Mouse (Mus musculus): Measurements from ENCODE around the gene Tbc1d22b. TPM values are rescaled to one million over a fixed set of nuclear protein-coding genes. Genes with fewer than 3 reads are reported as not detected.

Gene Tbc1d22b
- 5.7 TPM for polyA plus RNA-seq (2014; fragmentation: Illumina TruSeq; extraction: RNeasy Lipid Tissue Mini Kit (QIAGEN cat#74804); ENCODE audit: low read depth, low replicate concordance)

DNA sequence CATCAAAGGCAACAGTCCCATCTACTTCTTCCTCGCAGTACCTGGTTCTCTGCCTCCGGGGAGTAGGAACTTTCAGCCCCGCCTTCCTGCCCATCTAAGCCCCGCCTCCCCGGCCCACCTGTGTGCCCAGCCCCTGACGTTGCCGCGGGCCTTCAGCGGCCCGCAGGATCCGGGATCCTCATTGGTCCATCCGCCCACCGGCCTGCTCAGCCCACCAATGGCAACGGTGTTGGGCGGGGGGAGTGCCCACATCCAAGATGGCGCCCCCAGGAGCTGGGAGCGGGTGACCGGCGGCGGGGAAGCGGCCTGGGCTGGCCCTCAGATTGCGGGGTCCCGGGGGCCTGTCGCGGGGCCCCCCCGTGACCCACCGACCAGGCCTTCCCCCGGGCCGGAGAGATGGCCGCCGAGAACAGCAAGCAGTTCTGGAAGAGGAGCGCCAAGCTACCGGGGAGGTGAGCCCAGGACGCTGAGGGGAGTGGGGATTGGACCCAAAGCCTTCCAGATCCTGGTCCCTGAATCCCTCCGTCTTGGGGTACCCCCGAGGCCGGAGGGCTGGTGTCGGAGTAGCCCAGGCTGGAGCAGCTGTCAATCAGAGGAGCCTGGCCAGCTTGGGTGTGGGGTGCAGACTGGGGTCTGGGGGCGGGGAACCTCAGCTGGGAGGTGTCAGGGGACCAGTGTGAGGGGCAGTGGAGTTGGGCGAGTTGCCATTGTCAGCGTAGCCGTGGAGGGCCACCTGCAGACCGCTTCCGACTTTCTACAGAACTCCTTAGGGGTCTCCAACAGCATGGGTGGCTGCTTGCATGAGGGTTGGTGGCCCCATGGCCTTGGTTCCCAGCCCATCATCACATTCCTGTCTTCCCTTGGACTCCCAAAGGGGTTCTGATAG, at the start of gene Tbc1d22b, which contains the start of gene Gm17657:
Tbc1d22b (plus strand) TSS at position 243 of the 886 bp plus-strand sequence.
Gm17657 (minus strand) TSS at position 96 of the 886 bp plus-strand sequence.

DNA sequence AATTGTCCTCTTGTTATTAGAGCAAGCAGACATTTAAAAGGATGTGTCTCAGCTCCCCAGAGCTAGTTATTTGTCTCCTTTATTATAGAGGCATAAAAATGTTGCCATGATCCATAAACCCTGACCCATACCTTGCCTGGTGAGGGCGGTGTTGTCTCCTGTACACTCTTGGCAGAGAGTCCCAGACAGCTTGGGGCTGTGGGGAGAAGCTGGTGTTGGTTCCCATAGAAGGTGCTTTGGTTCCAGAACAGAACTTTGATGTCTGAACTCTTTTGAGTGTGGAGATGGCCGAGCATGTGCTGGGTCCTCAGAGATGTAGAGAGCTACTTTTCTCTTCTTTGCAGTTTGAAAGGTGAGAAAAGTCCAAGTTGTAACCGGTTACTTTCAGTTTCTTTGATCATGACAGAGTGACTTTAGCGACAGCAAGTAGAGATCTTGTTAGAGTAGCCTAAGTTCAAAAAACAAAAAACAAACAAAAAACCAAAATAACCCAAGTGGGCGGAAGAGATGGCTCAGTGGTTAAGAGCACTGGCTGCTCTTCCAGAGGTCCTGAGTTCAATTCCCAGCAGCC, 2.7 kb downstream of the Tbc1d22b start, which contains the start of gene Tmem217:
Tmem217 (minus strand) TSS at position 224 of the 571 bp plus-strand sequence.

DNA sequence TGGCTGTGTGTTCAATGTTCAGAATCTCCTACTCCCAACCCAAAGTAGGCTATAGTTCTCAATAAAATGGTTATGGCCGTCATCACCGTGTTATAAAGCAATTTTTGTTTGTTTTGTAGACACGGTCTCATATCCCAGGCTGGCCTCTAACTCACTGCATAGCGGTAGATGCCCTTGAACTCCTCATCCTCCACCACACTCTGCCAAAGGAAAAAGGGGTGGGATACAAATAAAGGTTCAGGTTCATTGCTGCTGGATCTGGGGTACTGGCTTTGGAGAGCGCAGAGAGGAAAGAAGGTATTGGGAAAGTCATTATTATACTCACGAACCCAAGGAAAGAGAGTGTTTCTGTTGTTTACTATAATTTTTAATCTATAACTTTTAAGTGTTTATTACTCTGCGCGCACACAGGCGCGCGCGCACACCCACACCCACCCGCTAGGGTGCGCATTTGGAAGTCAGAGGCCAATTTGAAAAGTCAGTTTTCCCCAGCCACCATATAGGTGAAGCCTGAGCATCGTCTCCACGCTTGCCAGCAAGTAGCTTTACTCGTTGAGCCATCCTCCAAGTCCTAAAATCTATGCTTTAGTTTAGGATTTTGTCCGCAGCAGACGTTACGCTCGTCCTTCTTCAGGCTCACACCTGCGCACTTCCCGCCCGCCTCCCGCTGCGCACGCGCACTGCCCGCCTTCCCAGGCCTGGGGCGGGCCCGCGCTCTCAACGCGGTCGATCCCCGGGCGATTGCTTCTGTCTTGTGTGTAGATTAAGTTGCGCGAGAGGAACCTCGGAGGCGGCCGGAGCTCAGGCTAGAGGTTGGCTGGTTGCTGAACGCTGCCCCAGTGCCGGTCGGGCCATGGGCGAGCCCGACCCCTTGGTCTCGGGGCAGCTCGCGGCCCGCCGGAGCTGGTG, 64.8 kb downstream of the Tbc1d22b start, which contains the start of the genes Rnf8 and Gm28043:
Rnf8 (plus strand) TSS at position 676 of the 909 bp plus-strand sequence.
Gm28043 (plus strand) TSS at position 762 of the 909 bp plus-strand sequence.

Other genes starting within 250 kb of the Tbc1d22b start
- not detected for gene Pi16, start 232.1 kb upstream of the Tbc1d22b start, polyA plus RNA-seq (2014; fragmentation: Illumina TruSeq; extraction: RNeasy Lipid Tissue Mini Kit (QIAGEN cat#74804); ENCODE audit: low read depth, low replicate concordance)
- gene Mtch1, start 201.9 kb upstream of the Tbc1d22b start, polyA plus RNA-seq (2014; fragmentation: Illumina TruSeq; extraction: RNeasy Lipid Tissue Mini Kit (QIAGEN cat#74804); ENCODE audit: low read depth, low replicate concordance), result 8.9 TPM
- not detected for gene Fgd2, start 188.9 kb upstream of the Tbc1d22b start, polyA plus RNA-seq (2014; fragmentation: Illumina TruSeq; extraction: RNeasy Lipid Tissue Mini Kit (QIAGEN cat#74804); ENCODE audit: low read depth, low replicate concordance)
- 78.8 TPM for gene Pim1, start 59.0 kb upstream of the Tbc1d22b start, polyA plus RNA-seq (2014; fragmentation: Illumina TruSeq; extraction: RNeasy Lipid Tissue Mini Kit (QIAGEN cat#74804); ENCODE audit: low read depth, low replicate concordance)
- not detected for gene Gm17657, start 147 bp upstream of the Tbc1d22b start, polyA plus RNA-seq (2014; fragmentation: Illumina TruSeq; extraction: RNeasy Lipid Tissue Mini Kit (QIAGEN cat#74804); ENCODE audit: low read depth, low replicate concordance)
- not detected for gene Tmem217, start 2.6 kb downstream of the Tbc1d22b start, polyA plus RNA-seq (2014; fragmentation: Illumina TruSeq; extraction: RNeasy Lipid Tissue Mini Kit (QIAGEN cat#74804); ENCODE audit: low read depth, low replicate concordance)
- 37.3 TPM for gene Rnf8, start 65.0 kb downstream of the Tbc1d22b start, polyA plus RNA-seq (2014; fragmentation: Illumina TruSeq; extraction: RNeasy Lipid Tissue Mini Kit (QIAGEN cat#74804); ENCODE audit: low read depth, low replicate concordance)
- gene Gm28043, start 65.1 kb downstream of the Tbc1d22b start, polyA plus RNA-seq (2014; fragmentation: Illumina TruSeq; extraction: RNeasy Lipid Tissue Mini Kit (QIAGEN cat#74804); ENCODE audit: low read depth, low replicate concordance), result 1.4 TPM
- 21.8 TPM for gene Cmtr1, start 110.8 kb downstream of the Tbc1d22b start, polyA plus RNA-seq (2014; fragmentation: Illumina TruSeq; extraction: RNeasy Lipid Tissue Mini Kit (QIAGEN cat#74804); ENCODE audit: low read depth, low replicate concordance)
- 4.0 TPM for gene Ccdc167, start 167.3 kb downstream of the Tbc1d22b start, polyA plus RNA-seq (2014; fragmentation: Illumina TruSeq; extraction: RNeasy Lipid Tissue Mini Kit (QIAGEN cat#74804); ENCODE audit: low read depth, low replicate concordance)

Data from adrenal gland, adult 10 weeks (tissue).